Mouse (Mus musculus): ENCODE results near the gene Gipc3. TPM values are rescaled to one million over a fixed set of nuclear protein-coding genes. Genes with fewer than 3 reads are reported as not detected.
A peak's percentile ranks its signal among the peaks of the same experiment; 100 is the strongest.

Gene Gipc3
- polyA plus RNA-seq, 1 experiment, result 0.08 TPM

GRCm38 (mm10) chr10:81319741-81320549, 23.1 kb downstream of the Gipc3 start:
- Histone ChIP-seq H3K36me3 (ENCODE audit: control insufficient read depth, insufficient read depth) (peaks cover 49% of the 10 kb centered on the region), H3K27me3 (ENCODE audit: control insufficient read depth, insufficient read depth, insufficient read length) (no peaks in the 10 kb centered on the region), H3ac (ENCODE audit: control insufficient read depth, insufficient read length, low read depth) (peak overlapping the region; percentile 77), H3K4me3 (ENCODE audit: insufficient read depth, poor library complexity, severe bottlenecking) (peak overlapping the region; percentile 99), H3K79me2 (ENCODE audit: control insufficient read depth, insufficient read depth) (peaks cover 30% of the 10 kb centered on the region), H3K79me3 (ENCODE audit: low read depth) (peaks cover 20% of the 10 kb centered on the region)
- no peak for TF ChIP-seq CEBPB (IDR thresholded peaks at IDR 0.05; ENCODE audit: low read depth)
- no peak for TF ChIP-seq FOSL1 (IDR thresholded peaks at IDR 0.05; ENCODE audit: insufficient read depth, low read length, poor library complexity, severe bottlenecking)
- TF ChIP-seq MAX (IDR thresholded peaks at IDR 0.05), result peak; percentile 72
- TF ChIP-seq MYOG (IDR thresholded peaks at IDR 0.05; ENCODE audit: control insufficient read depth, extremely low read depth, insufficient read length), result no peak
- no peak for TF ChIP-seq CTCF (IDR thresholded peaks at IDR 0.05; ENCODE audit: control insufficient read depth, insufficient read depth, insufficient read length)

GRCm38 (mm10) chr10:81319330-81319699, 23.8 kb downstream of the Gipc3 start:
- no peak for TF ChIP-seq MYOD1 (IDR thresholded peaks at IDR 0.05; ENCODE audit: control insufficient read depth, insufficient read length, low read depth)
- H3K36me3 ChIP-seq (ENCODE audit: control insufficient read depth, insufficient read depth), result peaks cover 46% of the 10 kb centered on the region
- H3K79me2 ChIP-seq (ENCODE audit: control insufficient read depth, insufficient read depth), result peaks cover 30% of the 10 kb centered on the region
- peak overlapping the region; percentile 77 for H3ac ChIP-seq (ENCODE audit: control insufficient read depth, insufficient read length, low read depth)
- peaks cover 18% of the 10 kb centered on the region for H3K79me3 ChIP-seq (ENCODE audit: low read depth)
- peak overlapping the region; percentile 99 for H3K4me3 ChIP-seq (ENCODE audit: insufficient read depth, poor library complexity, severe bottlenecking)
- no peaks in the 10 kb centered on the region for H3K27me3 ChIP-seq (ENCODE audit: control insufficient read depth, insufficient read depth, insufficient read length)

GRCm38 (mm10) chr10:81318589-81319329, 24.3 kb downstream of the Gipc3 start:
- TF ChIP-seq MYOD1 (IDR thresholded peaks at IDR 0.05; ENCODE audit: control insufficient read depth, insufficient read length, low read depth) (no peak), MYOG (IDR thresholded peaks at IDR 0.05; ENCODE audit: control insufficient read depth, extremely low read depth, insufficient read length) (no peak), CTCF (IDR thresholded peaks at IDR 0.05; ENCODE audit: control insufficient read depth, insufficient read depth, insufficient read length) (no peak), FOSL1 (IDR thresholded peaks at IDR 0.05; ENCODE audit: insufficient read depth, low read length, poor library complexity, severe bottlenecking) (no peak), CEBPB (IDR thresholded peaks at IDR 0.05; ENCODE audit: low read depth) (no peak), MAX (IDR thresholded peaks at IDR 0.05) (no peak), USF1 (IDR thresholded peaks at IDR 0.05; ENCODE audit: low read depth) (no peak)

DNA sequence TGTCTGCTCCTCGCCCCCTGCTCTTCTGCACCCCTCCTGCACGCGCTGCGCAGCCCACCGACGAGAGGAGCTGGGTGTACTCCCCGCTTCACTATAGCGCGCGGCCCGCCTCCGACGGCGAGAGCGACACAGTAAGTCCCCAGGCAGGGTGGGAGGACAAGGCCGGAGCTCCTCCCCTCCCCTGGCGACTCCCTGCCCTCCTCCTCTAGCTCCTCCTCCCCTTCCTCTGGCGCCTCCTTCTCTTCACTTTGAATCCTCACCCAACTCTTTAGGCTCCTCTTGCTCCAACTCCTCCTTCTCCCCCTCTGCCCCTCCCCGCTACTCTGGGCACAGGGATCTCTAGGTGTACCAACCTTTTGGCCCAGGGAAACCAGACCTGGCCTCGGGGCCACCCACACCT, 25.8 kb downstream of the Gipc3 start:
- Histone ChIP-seq H3ac (ENCODE audit: control insufficient read depth, insufficient read length, low read depth) (no peak overlapping the region), H3K79me2 (ENCODE audit: control insufficient read depth, insufficient read depth) (peaks cover 13% of the 10 kb centered on the region), H3K27me3 (ENCODE audit: control insufficient read depth, insufficient read depth, insufficient read length) (no peaks in the 10 kb centered on the region), H3K79me3 (ENCODE audit: low read depth) (peaks cover 11% of the 10 kb centered on the region), H3K4me3 (ENCODE audit: insufficient read depth, poor library complexity, severe bottlenecking) (no peak overlapping the region), H3K36me3 (ENCODE audit: control insufficient read depth, insufficient read depth) (peaks cover 33% of the 10 kb centered on the region)
- TF ChIP-seq MYOD1 (IDR thresholded peaks at IDR 0.05; ENCODE audit: control insufficient read depth, insufficient read length, low read depth) (no peak), FOSL1 (IDR thresholded peaks at IDR 0.05; ENCODE audit: insufficient read depth, low read length, poor library complexity, severe bottlenecking) (no peak), USF1 (IDR thresholded peaks at IDR 0.05; ENCODE audit: low read depth) (no peak), CTCF (IDR thresholded peaks at IDR 0.05; ENCODE audit: control insufficient read depth, insufficient read depth, insufficient read length) (no peak), MAX (IDR thresholded peaks at IDR 0.05) (no peak), MYOG (IDR thresholded peaks at IDR 0.05; ENCODE audit: control insufficient read depth, extremely low read depth, insufficient read length) (no peak), CEBPB (IDR thresholded peaks at IDR 0.05; ENCODE audit: low read depth) (no peak)

More at GRCm38 (mm10) chr10:81318589-81319329, 24.3 kb downstream of the Gipc3 start:
- Histone ChIP-seq H3K27me3 (ENCODE audit: control insufficient read depth, insufficient read depth, insufficient read length) (no peaks in the 10 kb centered on the region), H3K79me2 (ENCODE audit: control insufficient read depth, insufficient read depth) (peaks cover 28% of the 10 kb centered on the region), H3K36me3 (ENCODE audit: control insufficient read depth, insufficient read depth) (peaks cover 42% of the 10 kb centered on the region), H3ac (ENCODE audit: control insufficient read depth, insufficient read length, low read depth) (peak overlapping the region; percentile 47), H3K79me3 (ENCODE audit: low read depth) (peaks cover 18% of the 10 kb centered on the region), H3K4me3 (ENCODE audit: insufficient read depth, poor library complexity, severe bottlenecking) (no peak overlapping the region)

DNA sequence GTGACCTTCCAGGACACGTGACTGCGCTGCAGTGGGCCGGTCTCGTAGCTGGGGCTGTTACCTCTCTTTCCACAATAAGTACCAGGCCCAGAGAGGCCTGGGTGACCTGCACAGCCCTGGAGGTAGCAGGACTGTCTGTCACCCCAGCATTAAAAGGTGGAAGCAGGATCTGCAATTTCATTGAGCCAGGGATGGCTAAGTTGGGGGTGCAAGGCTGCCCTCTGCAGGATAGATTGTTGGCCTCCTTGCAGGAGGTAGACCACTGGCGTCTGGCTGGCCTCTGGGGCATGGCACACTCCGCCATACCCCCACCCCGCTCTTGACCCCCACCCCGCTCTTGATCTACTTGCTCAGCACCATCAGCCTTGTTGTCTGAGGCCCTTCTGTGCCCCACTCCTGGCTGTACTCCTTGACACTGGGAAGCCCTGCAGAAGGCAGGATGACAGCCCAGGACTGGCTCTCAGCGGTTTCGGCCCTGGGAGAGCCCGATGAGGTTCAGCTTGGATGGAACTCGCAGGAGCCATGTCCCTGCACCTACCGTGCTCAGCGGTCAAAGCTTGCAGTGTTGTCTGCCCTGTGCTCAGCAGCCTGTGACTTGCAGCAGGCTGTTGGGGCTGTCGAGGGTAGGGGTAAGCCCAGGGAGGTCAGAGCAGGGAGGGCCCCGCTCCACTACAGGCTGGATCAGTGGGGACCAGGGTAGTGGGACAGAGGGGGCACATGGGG, 26.6 kb downstream of the Gipc3 start:
- Histone ChIP-seq H3K27me3 (ENCODE audit: control insufficient read depth, insufficient read depth, insufficient read length) (no peaks in the 10 kb centered on the region), H3ac (ENCODE audit: control insufficient read depth, insufficient read length, low read depth) (no peak overlapping the region), H3K79me3 (ENCODE audit: low read depth) (peaks cover 3% of the 10 kb centered on the region), H3K4me3 (ENCODE audit: insufficient read depth, poor library complexity, severe bottlenecking) (no peak overlapping the region), H3K79me2 (ENCODE audit: control insufficient read depth, insufficient read depth) (peaks cover 6% of the 10 kb centered on the region), H3K36me3 (ENCODE audit: control insufficient read depth, insufficient read depth) (peaks cover 31% of the 10 kb centered on the region)
- TF ChIP-seq FOSL1 (IDR thresholded peaks at IDR 0.05; ENCODE audit: insufficient read depth, low read length, poor library complexity, severe bottlenecking), result no peak
- peak; percentile 10 for TF ChIP-seq CTCF (IDR thresholded peaks at IDR 0.05; ENCODE audit: control insufficient read depth, insufficient read depth, insufficient read length)
- TF ChIP-seq CEBPB (IDR thresholded peaks at IDR 0.05; ENCODE audit: low read depth), result no peak

Data from C2C12 (cell line).